Mouse (Mus musculus): ENCODE measurements at regions not wholly inside any gene's neighbourhood (a gene's known extent, or its start where the extent isn't known, plus 50 kb on each side); places are given as distances from the start of the nearest gene placed in this dataset.

DNA sequence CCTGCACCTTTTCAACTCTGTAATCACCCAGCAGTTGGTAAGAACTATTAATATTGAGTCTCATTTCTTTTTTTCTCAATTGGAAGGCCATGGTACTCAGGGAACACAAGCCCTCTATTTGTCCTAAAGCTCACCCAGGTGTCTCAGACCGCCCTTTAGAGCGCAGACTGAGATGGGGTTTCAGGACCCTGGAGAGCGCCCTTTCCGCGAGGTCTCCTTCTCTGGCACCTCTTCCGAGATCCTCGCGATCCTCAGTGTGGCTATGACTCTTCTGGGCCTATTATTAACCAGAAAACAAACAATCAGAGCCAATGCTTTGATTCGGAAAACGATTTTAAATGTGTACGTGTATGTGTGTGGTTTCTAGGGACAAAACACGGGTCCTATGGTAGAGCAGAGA lies 201.0 kb downstream of the Suds3 start:
- peak in 1 of 2 experiments; percentile 27 for DNase-seq (ENCODE audit: inconsistent age in 2 of 2, low spot score in 1 of 2)

DNA sequence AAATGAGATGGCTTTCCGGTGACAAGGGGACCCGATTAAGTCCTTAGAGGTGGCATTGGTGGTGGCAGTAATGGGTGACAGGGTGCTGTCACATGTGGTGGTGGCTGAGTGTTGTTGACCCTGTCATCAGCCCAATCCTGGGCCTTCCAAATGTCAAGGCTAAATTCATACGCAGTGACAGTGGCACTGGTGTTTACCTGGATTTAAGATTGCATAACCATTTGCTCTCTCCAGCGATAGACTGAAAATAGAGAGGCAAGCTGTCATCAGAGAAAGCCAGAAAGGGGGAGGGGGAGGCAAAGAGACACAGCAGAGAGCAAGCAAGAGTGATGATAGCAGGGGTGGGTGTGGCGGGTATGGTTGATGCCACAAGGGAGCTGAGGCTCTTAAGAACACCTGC lies 215.1 kb downstream of the Suds3 start:
- peak; percentile 13 to 59 for DNase-seq (ENCODE audit: inconsistent age in 2 of 2, low spot score in 1 of 2)

GRCm38 (mm10) chr5:116897391-116897790 lies 218.5 kb downstream of the Suds3 start:
- no peak for DNase-seq (ENCODE audit: inconsistent age in 2 of 2, low spot score in 1 of 2)

DNA sequence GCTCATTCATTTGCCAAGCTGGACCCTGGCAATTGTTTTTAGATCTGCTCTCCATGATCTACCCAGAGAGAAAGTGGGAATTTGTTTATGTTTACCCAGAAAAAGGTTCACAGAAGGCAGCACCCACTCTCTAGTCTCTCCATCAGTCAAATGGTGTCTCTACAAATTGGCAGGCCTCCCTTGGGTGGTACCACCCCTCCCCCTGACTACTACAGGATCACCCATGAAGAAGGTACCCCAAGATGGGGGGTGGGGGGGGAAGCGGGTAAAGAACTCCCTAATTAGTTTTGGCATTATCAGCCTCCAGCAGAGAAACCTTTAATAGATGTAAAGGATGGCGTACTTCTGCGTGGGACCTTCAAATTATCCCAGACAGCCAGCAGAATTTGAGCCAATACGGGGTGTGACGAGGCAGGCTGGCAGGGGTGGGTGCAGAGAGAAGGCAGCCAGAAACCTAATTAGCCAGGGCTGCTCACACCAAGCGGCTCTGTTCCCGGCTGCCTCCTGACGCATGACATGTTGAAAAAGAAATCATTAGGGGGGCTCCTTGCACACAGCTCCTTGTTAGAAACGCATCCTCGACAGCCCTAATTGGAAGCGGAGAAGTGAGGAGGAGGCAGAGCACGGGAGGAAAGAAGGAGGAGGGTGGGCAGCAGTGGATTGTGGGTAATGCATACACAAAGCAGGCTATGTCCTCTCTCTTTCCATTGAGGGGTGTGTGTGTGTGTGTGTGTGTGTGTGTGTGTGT lies 220.7 kb downstream of the Suds3 start:
- peak in 1 of 2 experiments; percentile 29 for DNase-seq (ENCODE audit: inconsistent age in 2 of 2, low spot score in 1 of 2)

DNA sequence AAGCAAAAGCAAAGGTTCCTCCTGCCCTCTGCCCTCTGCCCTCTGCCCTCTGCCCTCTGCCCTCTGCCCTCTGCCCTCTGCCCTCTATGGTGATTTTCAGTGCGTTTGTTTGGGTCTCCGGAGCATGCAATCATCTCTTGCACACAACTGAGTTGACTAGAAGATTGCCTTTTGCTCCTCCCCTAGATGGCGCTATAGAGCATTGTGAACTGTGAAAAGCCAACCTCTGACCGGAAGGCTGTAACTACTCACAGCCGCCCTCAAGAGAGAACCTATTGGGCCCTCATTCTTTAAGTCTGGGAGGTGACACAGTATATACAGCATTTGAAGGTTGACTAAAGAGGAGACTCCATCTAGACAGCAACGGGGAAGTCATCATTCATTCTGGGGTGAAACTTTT lies 221.3 kb downstream of the Suds3 start:
- peak in 1 of 2 experiments; percentile 56 for DNase-seq (ENCODE audit: inconsistent age in 2 of 2, low spot score in 1 of 2)

DNA sequence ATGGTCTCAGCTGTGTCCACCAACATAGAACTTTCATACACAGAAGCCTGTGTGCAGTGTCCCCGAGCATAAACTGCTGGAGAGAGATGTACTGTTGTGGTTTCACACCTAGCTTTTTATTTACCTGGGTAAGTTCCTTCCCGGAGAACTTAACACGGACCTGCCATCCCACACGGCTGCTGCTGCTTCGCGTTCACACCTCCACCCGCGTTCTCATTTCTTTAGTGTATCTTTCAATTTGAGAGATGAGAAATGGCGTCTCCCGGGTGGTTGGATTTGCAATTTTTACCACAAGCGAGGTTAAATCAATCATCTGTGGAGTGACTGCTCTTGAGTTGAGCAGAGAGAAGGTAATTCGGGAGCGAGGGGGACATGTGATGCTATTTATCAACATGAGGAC lies 223.0 kb downstream of the Suds3 start:
- DNase-seq (ENCODE audit: inconsistent age in 2 of 2, low spot score in 1 of 2) = no peak

DNA sequence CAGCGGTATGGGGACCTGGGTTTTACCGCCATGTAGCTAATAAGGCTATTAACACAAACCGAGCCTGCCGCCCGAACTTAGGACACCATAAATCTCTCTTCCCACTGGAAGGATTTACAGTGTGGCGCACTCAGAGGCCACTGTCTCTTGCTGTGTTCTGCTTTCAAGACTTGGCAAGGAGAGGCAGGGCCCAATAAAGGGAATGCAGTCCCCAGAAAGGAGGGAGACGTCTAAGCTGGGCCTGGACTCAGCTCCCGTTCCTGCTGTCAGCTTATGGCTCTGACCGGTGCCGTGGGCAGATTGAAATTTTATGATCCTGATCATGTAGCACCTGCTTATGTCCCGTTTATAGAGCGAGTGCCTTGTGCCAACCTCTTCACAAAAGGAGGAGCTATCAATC lies 226.7 kb downstream of the Suds3 start:
- DNase-seq (ENCODE audit: inconsistent age in 2 of 2, low spot score in 1 of 2) = no peak

GRCm38 (mm10) chr5:116886181-116887136 lies 229.5 kb downstream of the Suds3 start:
- DNase-seq (ENCODE audit: inconsistent age in 2 of 2, low spot score in 1 of 2) = peak; percentile 34 to 78

GRCm38 (mm10) chr5:116879761-116880160 lies 236.2 kb downstream of the Suds3 start:
- no peak for DNase-seq (ENCODE audit: inconsistent age in 2 of 2, low spot score in 1 of 2)

GRCm38 (mm10) chr5:116874941-116875340 lies 241.0 kb downstream of the Suds3 start:
- no peak for DNase-seq (ENCODE audit: inconsistent age in 2 of 2, low spot score in 1 of 2)

- peak in 1 of 2 experiments; percentile 24 for DNase-seq (ENCODE audit: inconsistent age in 2 of 2, low spot score in 1 of 2)
Observed at GRCm38 (mm10) chr5:116868115-116868514, 247.8 kb downstream of the Suds3 start.

DNA sequence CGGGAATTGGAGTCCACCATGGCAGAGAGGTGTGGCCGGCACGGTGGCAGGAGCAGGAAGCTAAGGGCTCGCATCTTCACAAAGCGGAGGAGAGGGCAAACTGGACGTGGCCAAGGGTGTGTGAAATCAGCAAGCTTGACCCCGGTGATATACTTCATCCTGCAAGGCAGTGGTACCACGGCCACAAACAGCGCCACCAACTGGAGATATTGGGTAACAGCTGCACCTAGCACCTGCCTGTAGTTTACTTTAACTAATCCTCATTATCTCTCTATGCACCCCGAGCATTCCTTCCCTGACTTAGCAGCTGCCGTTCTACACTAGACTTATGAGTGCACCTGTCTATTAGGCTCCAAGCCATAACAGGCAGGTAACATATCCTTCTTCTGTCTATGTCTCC lies 251.6 kb downstream of the Suds3 start:
- DNase-seq (ENCODE audit: inconsistent age in 2 of 2, low spot score in 1 of 2) = no peak

GRCm38 (mm10) chr5:116852691-116853090 lies 261.1 kb upstream of the Srrm4 start:
- no peak for DNase-seq (ENCODE audit: inconsistent age in 2 of 2, low spot score in 1 of 2)

- DNase-seq (ENCODE audit: inconsistent age in 2 of 2, low spot score in 1 of 2) = no peak
Observed at GRCm38 (mm10) chr5:116831874-116832273, 240.3 kb upstream of the Srrm4 start.

GRCm38 (mm10) chr5:116829771-116830170 lies 238.2 kb upstream of the Srrm4 start:
- peak; percentile 5 to 45 for DNase-seq (ENCODE audit: inconsistent age in 2 of 2, low spot score in 1 of 2)

DNA sequence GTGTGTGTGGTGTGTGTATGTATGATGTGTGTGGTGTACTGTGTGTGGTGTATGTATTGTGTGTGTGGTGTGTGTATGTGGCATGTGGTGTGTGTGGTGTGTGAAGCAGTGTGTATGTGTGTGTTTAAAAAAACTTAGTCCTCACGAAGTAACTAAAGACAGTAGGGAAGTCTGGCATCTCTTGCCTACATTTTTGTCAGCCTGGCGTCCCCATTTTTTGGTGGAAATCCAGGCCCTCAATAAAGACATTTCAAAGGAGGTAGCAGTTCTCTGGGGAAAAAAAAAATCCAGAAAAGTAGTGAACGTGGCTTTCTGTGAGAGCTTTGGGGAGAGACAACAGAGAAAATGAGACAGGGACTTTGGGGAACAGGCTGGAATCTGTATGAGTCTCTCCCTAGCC lies 231.6 kb upstream of the Srrm4 start:
- no peak for DNase-seq (ENCODE audit: inconsistent age in 2 of 2, low spot score in 1 of 2)

- no peak for DNase-seq (ENCODE audit: inconsistent age in 2 of 2, low spot score in 1 of 2)
Observed at GRCm38 (mm10) chr5:116822141-116822540, 230.5 kb upstream of the Srrm4 start.

- DNase-seq (ENCODE audit: inconsistent age in 2 of 2, low spot score in 1 of 2) = no peak
Observed at GRCm38 (mm10) chr5:116809799-116810198, 218.2 kb upstream of the Srrm4 start.

DNA sequence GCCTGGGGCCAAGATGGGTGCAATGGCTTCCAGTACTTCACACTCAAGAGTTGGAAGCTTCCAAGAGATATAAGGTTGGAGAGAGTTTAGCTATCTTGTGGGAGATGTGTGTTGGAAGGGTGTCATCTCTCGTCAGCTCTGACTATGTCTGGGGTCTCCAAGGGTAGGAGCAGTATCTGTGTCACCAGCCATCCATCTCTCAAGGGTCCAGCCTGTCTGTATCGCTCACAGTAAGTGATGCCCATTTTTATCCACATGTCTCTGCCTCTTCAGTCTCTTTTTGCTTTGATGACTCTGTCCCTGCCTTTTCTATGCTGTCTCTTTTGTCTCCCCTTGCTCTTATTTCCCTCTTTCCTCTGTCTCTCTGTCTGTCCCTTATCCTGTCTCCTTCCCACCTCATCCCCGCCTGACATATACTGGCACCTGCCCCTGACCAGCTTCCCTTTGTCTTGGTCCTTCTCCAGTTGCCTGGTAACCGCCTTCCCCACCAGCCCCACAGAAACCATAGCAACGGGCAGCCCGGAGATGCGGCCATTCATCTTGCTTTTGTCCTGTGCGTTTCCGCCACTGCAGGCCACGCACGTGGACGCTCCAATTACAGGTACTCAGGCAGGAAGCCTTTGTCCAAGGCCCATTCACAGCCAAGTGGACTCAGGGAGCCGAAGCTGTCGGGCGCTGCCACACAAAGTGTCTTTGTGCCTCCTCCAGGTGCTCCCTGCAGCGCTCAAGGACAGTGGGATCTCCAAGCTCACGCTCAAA lies 217.6 kb upstream of the Srrm4 start:
- no peak for DNase-seq (ENCODE audit: inconsistent age in 2 of 2, low spot score in 1 of 2)

DNA sequence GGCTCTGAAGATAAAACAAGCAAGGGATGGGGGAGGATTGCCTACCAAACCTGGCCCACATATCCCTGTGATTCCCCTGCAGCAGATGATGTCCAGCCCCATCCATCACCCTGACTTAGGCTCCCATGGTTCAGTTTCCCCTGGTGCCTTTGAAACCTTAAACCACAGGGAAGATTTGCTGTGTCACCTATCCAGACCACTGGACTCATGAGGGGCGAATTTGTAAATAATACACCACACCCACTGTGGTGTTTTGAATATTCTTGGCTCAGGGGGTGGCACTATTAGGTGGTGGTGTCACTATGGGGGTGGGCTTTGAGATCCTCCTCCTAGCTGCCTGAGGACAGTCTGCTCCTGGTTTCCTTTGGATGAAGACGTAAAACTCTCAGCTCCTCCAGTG lies 205.8 kb upstream of the Srrm4 start:
- DNase-seq (ENCODE audit: inconsistent age in 2 of 2, low spot score in 1 of 2) = no peak

GRCm38 (mm10) chr5:116795169-116795568 lies 203.6 kb upstream of the Srrm4 start:
- DNase-seq (ENCODE audit: inconsistent age in 2 of 2, low spot score in 1 of 2) = no peak
